Comparison of ENCODE assay signal across 7 mouse cellular contexts in genomic region chr5:125476286-125476625, GRCm38 (mm10). TPM values are rescaled to one million over a fixed set of nuclear protein-coding genes. Genes with fewer than 3 reads are reported as not detected.
A peak's percentile ranks its signal among the peaks of the same experiment; 100 is the strongest.
DNase-seq lines count a peak whose midpoint lies in the region; ATAC-seq and TF ChIP-seq lines count a peak whose summit lies in the region.

No protein-coding gene starts in this region.

- H3K36me3 ChIP-seq in embryonic facial prominence, embryonic 13.5 days: peaks cover 9% of the 10 kb centered on the region; the same call in 1 of the 2 replicates
- H3K36me3 ChIP-seq in hindbrain, postnatal 0 days (ENCODE audit: insufficient read depth, low read length): no peaks in the 10 kb centered on the region
- H3K36me3 ChIP-seq in midbrain, embryonic 15.5 days (replicated peaks): no peaks in the 10 kb centered on the region

- H3K27me3 ChIP-seq in embryonic facial prominence, embryonic 13.5 days: no peaks in the 10 kb centered on the region
- H3K27me3 ChIP-seq in hindbrain, postnatal 0 days (ENCODE audit: insufficient read depth, low read length): no peaks in the 10 kb centered on the region
- no peaks in the 10 kb centered on the region for H3K27me3 ChIP-seq in midbrain, embryonic 15.5 days (replicated peaks)

- peak overlapping the region; percentile 68 for H3K4me3 ChIP-seq in bone marrow macrophage, adult 2 months (ENCODE audit: insufficient read depth, low read length)
- peak overlapping the region; percentile 87 for H3K4me3 ChIP-seq in embryonic facial prominence, embryonic 13.5 days
- H3K4me3 ChIP-seq in hindbrain, postnatal 0 days (ENCODE audit: low read length): peak overlapping the region; percentile 74
- H3K4me3 ChIP-seq in midbrain, embryonic 15.5 days: peak overlapping the region; percentile 83

- H3K9me3 ChIP-seq in embryonic facial prominence, embryonic 13.5 days: no peaks in the 10 kb centered on the region
- H3K9me3 ChIP-seq in hindbrain, postnatal 0 days (ENCODE audit: low read length): no peaks in the 10 kb centered on the region
- no peaks in the 10 kb centered on the region for H3K9me3 ChIP-seq in midbrain, embryonic 15.5 days

- ATAC-seq in embryonic facial prominence, embryonic 13.5 days (ENCODE audit: insufficient number of reproducible peaks, insufficient read depth, low FRiP score, low TSS enrichment, low read depth): no peak
- ATAC-seq in hindbrain, postnatal 0 days: peak; percentile 66
- no peak for ATAC-seq in midbrain, embryonic 15.5 days (replicated peaks)

- H3K4me1 ChIP-seq in bone marrow macrophage, adult 2 months (ENCODE audit: control insufficient read depth, insufficient read depth, low read length): peaks cover 23% of the 10 kb centered on the region
- H3K4me1 ChIP-seq in embryonic facial prominence, embryonic 13.5 days: peaks cover 27% of the 10 kb centered on the region
- peaks cover 16% of the 10 kb centered on the region for H3K4me1 ChIP-seq in hindbrain, postnatal 0 days (ENCODE audit: insufficient read depth, low read length)
- peaks cover 42% of the 10 kb centered on the region for H3K4me1 ChIP-seq in midbrain, embryonic 15.5 days

- DNase-seq in left cerebral cortex, postnatal 4 days: peak; percentile 70
- DNase-seq in left cerebral cortex, postnatal 25 days (ENCODE audit: low spot score in 2 of 2): no peak
- DNase-seq in hindbrain, postnatal 0 days (ENCODE audit: low spot score): peak; percentile 53
- DNase-seq in thymus, postnatal 14 days: no peak

- peak overlapping the region; percentile 55 for H3K27ac ChIP-seq in bone marrow macrophage, adult 2 months (ENCODE audit: insufficient read depth, low read depth, low read length)
- H3K27ac ChIP-seq in embryonic facial prominence, embryonic 13.5 days: peak overlapping the region; percentile 78
- peak overlapping the region; percentile 85 for H3K27ac ChIP-seq in hindbrain, postnatal 0 days
- H3K27ac ChIP-seq in midbrain, embryonic 15.5 days: peak overlapping the region; percentile 86

- no peak for TF ChIP-seq POLR2A in bone marrow macrophage, adult 2 months (IDR thresholded peaks at IDR 0.05; ENCODE audit: borderline replicate concordance, low read depth, low read length)

- H3K9ac ChIP-seq in embryonic facial prominence, embryonic 13.5 days: peak overlapping the region; percentile 85
- H3K9ac ChIP-seq in hindbrain, postnatal 0 days (replicated peaks; ENCODE audit: low read length): peak overlapping the region; percentile 80
- H3K9ac ChIP-seq in midbrain, embryonic 15.5 days: peak overlapping the region; percentile 82

- 11% methylated on average over 5 of the region's 5 CpGs for WGBS in embryonic facial prominence, embryonic 13.5 days
- WGBS in hindbrain, postnatal 0 days: 4% methylated on average over 5 of the region's 5 CpGs
- 7% methylated on average over 5 of the region's 5 CpGs for WGBS in midbrain, embryonic 15.5 days

- H3K4me2 ChIP-seq in embryonic facial prominence, embryonic 13.5 days: peak overlapping the region; percentile 90
- peak overlapping the region; percentile 92 for H3K4me2 ChIP-seq in hindbrain, postnatal 0 days (ENCODE audit: low read depth, low read length)
- H3K4me2 ChIP-seq in midbrain, embryonic 15.5 days: peak overlapping the region; percentile 78

- TF ChIP-seq CTCF in bone marrow macrophage, adult 2 months (IDR thresholded peaks at IDR 0.05; ENCODE audit: low read depth, low read length): no peak
- peak; percentile 55 for TF ChIP-seq CTCF in hindbrain, postnatal 0 days (IDR thresholded peaks at IDR 0.05; ENCODE audit: low read depth)

- intact Hi-C loops in left cerebral cortex, postnatal 4 days (cut with DNase I): no loop called here
- intact Hi-C loops in left cerebral cortex, postnatal 25 days (cut with DNase I): no loop called here

RNA-seq across cellular contexts. Expression of gene Aacs, which starts 0.6 kb away (rescaled TPM):
- total RNA-seq in left cerebral cortex, postnatal 4 days (2021): 100 to 1,000 TPM; 112 to 116 TPM
- 10 to 100 TPM; 43.0 to 52.1 TPM for total RNA-seq in left cerebral cortex, postnatal 25 days (2021)
- polyA plus RNA-seq in bone marrow macrophage, adult 2 months (2012; ENCODE audit: insufficient read depth, insufficient read length, missing spikeins): 10.3 and 19.0 TPM in 2 replicates
- polyA plus RNA-seq in embryonic facial prominence, embryonic 13.5 days (2015; fragmentation: Nextera tagmentation; extraction: Ambion mirVana): 36.8 and 38.1 TPM in 2 replicates
- 124 and 125 TPM in 2 replicates for total RNA-seq in hindbrain, postnatal 0 days (2014; rRNA removed)
- polyA plus RNA-seq in hindbrain, postnatal 0 days (2015; fragmentation: Nextera tagmentation; extraction: Ambion mirVana): 77.3 and 77.6 TPM in 2 replicates
- 95.9 and 96.0 TPM in 2 replicates for polyA plus RNA-seq in midbrain, embryonic 15.5 days (2015; fragmentation: Nextera tagmentation; extraction: Ambion mirVana)

RNA-seq across cellular contexts. Expression of gene Bri3bp, which starts 34.9 kb away (rescaled TPM):
- 10 to 100 TPM; 81.1 to 88.2 TPM for total RNA-seq in left cerebral cortex, postnatal 4 days (2021)
- 10 to 100 TPM; 92.5 to 95.3 TPM for total RNA-seq in left cerebral cortex, postnatal 25 days (2021)
- 11.6 and 11.8 TPM in 2 replicates for polyA plus RNA-seq in bone marrow macrophage, adult 2 months (2012; ENCODE audit: insufficient read depth, insufficient read length, missing spikeins)
- polyA plus RNA-seq in embryonic facial prominence, embryonic 13.5 days (2015; fragmentation: Nextera tagmentation; extraction: Ambion mirVana): 33.5 and 36.1 TPM in 2 replicates
- 89.3 and 91.2 TPM in 2 replicates for total RNA-seq in hindbrain, postnatal 0 days (2014; rRNA removed)
- 41.7 and 44.2 TPM in 2 replicates for polyA plus RNA-seq in hindbrain, postnatal 0 days (2015; fragmentation: Nextera tagmentation; extraction: Ambion mirVana)
- polyA plus RNA-seq in midbrain, embryonic 15.5 days (2015; fragmentation: Nextera tagmentation; extraction: Ambion mirVana): 36.4 and 37.9 TPM in 2 replicates

RNA-seq across cellular contexts. Expression of gene Dhx37, which starts 42.3 kb away (rescaled TPM):
- total RNA-seq in left cerebral cortex, postnatal 4 days (2021): 10 to 100 TPM; 20.3 to 20.6 TPM
- 10 to 100 TPM; 11.4 to 15.2 TPM for total RNA-seq in left cerebral cortex, postnatal 25 days (2021)
- 13.1 and 18.4 TPM in 2 replicates for polyA plus RNA-seq in bone marrow macrophage, adult 2 months (2012; ENCODE audit: insufficient read depth, insufficient read length, missing spikeins)
- 13.9 and 14.7 TPM in 2 replicates for polyA plus RNA-seq in embryonic facial prominence, embryonic 13.5 days (2015; fragmentation: Nextera tagmentation; extraction: Ambion mirVana)
- 15.8 and 27.5 TPM in 2 replicates for total RNA-seq in hindbrain, postnatal 0 days (2014; rRNA removed)
- polyA plus RNA-seq in hindbrain, postnatal 0 days (2015; fragmentation: Nextera tagmentation; extraction: Ambion mirVana): 8.0 and 9.8 TPM in 2 replicates
- polyA plus RNA-seq in midbrain, embryonic 15.5 days (2015; fragmentation: Nextera tagmentation; extraction: Ambion mirVana): 14.2 and 14.8 TPM in 2 replicates

RNA-seq across cellular contexts. Expression of gene Tmem132b, which starts 55.3 kb away (rescaled TPM):
- 10 to 100 TPM; 62.9 to 66.4 TPM for total RNA-seq in left cerebral cortex, postnatal 4 days (2021)
- 100 to 1,000 TPM; 125 to 141 TPM for total RNA-seq in left cerebral cortex, postnatal 25 days (2021)
- not detected in 2 replicates for polyA plus RNA-seq in bone marrow macrophage, adult 2 months (2012; ENCODE audit: insufficient read depth, insufficient read length, missing spikeins)
- 0.11 and 0.26 TPM in 2 replicates for polyA plus RNA-seq in embryonic facial prominence, embryonic 13.5 days (2015; fragmentation: Nextera tagmentation; extraction: Ambion mirVana)
- total RNA-seq in hindbrain, postnatal 0 days (2014; rRNA removed): 45.9 and 46.6 TPM in 2 replicates
- polyA plus RNA-seq in hindbrain, postnatal 0 days (2015; fragmentation: Nextera tagmentation; extraction: Ambion mirVana): 6.1 and 6.9 TPM in 2 replicates
- 6.8 and 8.1 TPM in 2 replicates for polyA plus RNA-seq in midbrain, embryonic 15.5 days (2015; fragmentation: Nextera tagmentation; extraction: Ambion mirVana)

Comparison
In these comparisons a context has a peak if more than half of its experiments do, and no peak if none do; other contexts are left out.
1. DNase-seq: peak in left cerebral cortex, postnatal 4 days (single experiment) and hindbrain, postnatal 0 days (single experiment); none in left cerebral cortex, postnatal 25 days (0 of 2) and thymus, postnatal 14 days (single experiment).
2. Peak in every context shown above with its lines, with median percentiles within 50 percentile points of each other: H3K27ac ChIP-seq, H3K4me3 ChIP-seq, H3K4me2 ChIP-seq and H3K9ac ChIP-seq.